Mouse (Mus musculus) erythroblast, embryonic 14.5 days (primary cell): ENCODE data around the gene Plet1.

ENCODE experiments used
- GATA1 ChIP-seq: IDR thresholded peaks from 2 replicates; pipeline ENCODE4 v1.6.1; 2012; ENCODE audit warnings: low read length, inconsistent platforms, mixed read lengths
- TAL1 ChIP-seq: IDR thresholded peaks from 3 replicates; pipeline ENCODE4 v1.6.1; 2012; ENCODE audit warnings: low read length, inconsistent platforms, mixed read lengths

DNA sequence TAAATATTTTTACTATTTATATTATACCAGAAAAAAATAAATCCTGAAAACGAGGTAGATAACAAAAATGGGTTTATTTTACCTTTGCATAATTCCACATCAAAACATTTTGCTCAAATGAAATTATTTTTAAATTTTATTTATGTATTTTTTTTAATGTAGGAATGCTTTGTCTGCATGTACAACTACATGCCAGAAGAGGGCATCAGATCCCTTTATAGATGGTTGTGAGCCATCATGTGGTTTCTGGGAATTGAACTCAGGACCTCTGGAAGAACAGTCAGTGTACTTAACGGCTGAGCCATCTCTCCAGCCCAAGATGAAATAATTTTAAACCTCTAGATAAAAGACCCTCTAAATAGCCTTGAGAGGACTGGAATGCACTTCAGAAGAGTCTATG, 27.2 kb downstream of the Plet1 start:
- TF ChIP-seq TAL1 (no peak), GATA1 (no peak)
